Mouse (Mus musculus): Measurements from ENCODE around the gene Gbp6.
"Not testable (repeated sequence)": the region's sequence is repeated elsewhere in the genome, so short reads cannot be mapped to it uniquely, and the experiment has no call there.

Gene Gbp6

GRCm38 (mm10) chr5:105293226-105294165 is at the start of gene Gbp6, which contains the start of gene Gm43302:
TSS of gene Gbp6 (minus strand) at chr5:105293698.
TSS of gene Gm43302 (minus strand) at chr5:105293695.
- in situ Hi-C loops (cut with MboI; ENCODE audit: low pct_unique_long_range_greater_than_20kb in 1 of 2, low sequenced_read_pairs in 2 of 2, unreplicated experiment in 1 of 2) = not testable (repeated sequence)

GRCm38 (mm10) chr5:105341281-105341680 is 47.8 kb upstream of the Gbp6 start:
- in situ Hi-C loops (cut with MboI; ENCODE audit: low pct_unique_long_range_greater_than_20kb in 1 of 2, low sequenced_read_pairs in 2 of 2, unreplicated experiment in 1 of 2) = no loop called here

- in situ Hi-C loops (cut with MboI; ENCODE audit: low pct_unique_long_range_greater_than_20kb in 1 of 2, low sequenced_read_pairs in 2 of 2, unreplicated experiment in 1 of 2) = no loop called here
Observed at GRCm38 (mm10) chr5:105322543-105322942, 29.0 kb upstream of the Gbp6 start.

- in situ Hi-C loops (cut with MboI; ENCODE audit: low pct_unique_long_range_greater_than_20kb in 1 of 2, low sequenced_read_pairs in 2 of 2, unreplicated experiment in 1 of 2) = no loop called here
Observed at GRCm38 (mm10) chr5:105310941-105311340, 17.4 kb upstream of the Gbp6 start.

GRCm38 (mm10) chr5:105309148-105309547 is 15.7 kb upstream of the Gbp6 start:
- in situ Hi-C loops (cut with MboI; ENCODE audit: low pct_unique_long_range_greater_than_20kb in 1 of 2, low sequenced_read_pairs in 2 of 2, unreplicated experiment in 1 of 2) = not testable (repeated sequence)

GRCm38 (mm10) chr5:105306946-105307345 is 13.4 kb upstream of the Gbp6 start:
- in situ Hi-C loops (cut with MboI; ENCODE audit: low pct_unique_long_range_greater_than_20kb in 1 of 2, low sequenced_read_pairs in 2 of 2, unreplicated experiment in 1 of 2) = not testable (repeated sequence)

- in situ Hi-C loops (cut with MboI; ENCODE audit: low pct_unique_long_range_greater_than_20kb in 1 of 2, low sequenced_read_pairs in 2 of 2, unreplicated experiment in 1 of 2) = no loop called here
Observed at GRCm38 (mm10) chr5:105306159-105306581, 12.7 kb upstream of the Gbp6 start.

GRCm38 (mm10) chr5:105305671-105306070 is 12.2 kb upstream of the Gbp6 start:
- in situ Hi-C loops (cut with MboI; ENCODE audit: low pct_unique_long_range_greater_than_20kb in 1 of 2, low sequenced_read_pairs in 2 of 2, unreplicated experiment in 1 of 2) = not testable (repeated sequence)

- in situ Hi-C loops (cut with MboI; ENCODE audit: low pct_unique_long_range_greater_than_20kb in 1 of 2, low sequenced_read_pairs in 2 of 2, unreplicated experiment in 1 of 2) = no loop called here
Observed at GRCm38 (mm10) chr5:105301963-105302362, 8.5 kb upstream of the Gbp6 start.

- in situ Hi-C loops (cut with MboI; ENCODE audit: low pct_unique_long_range_greater_than_20kb in 1 of 2, low sequenced_read_pairs in 2 of 2, unreplicated experiment in 1 of 2) = no loop called here
Observed at GRCm38 (mm10) chr5:105301531-105301930, 8.0 kb upstream of the Gbp6 start.

- in situ Hi-C loops (cut with MboI; ENCODE audit: low pct_unique_long_range_greater_than_20kb in 1 of 2, low sequenced_read_pairs in 2 of 2, unreplicated experiment in 1 of 2) = no loop called here
Observed at GRCm38 (mm10) chr5:105295746-105296145, 2.2 kb upstream of the Gbp6 start.

GRCm38 (mm10) chr5:105292492-105292891 is 1.0 kb downstream of the Gbp6 start:
- in situ Hi-C loops (cut with MboI; ENCODE audit: low pct_unique_long_range_greater_than_20kb in 1 of 2, low sequenced_read_pairs in 2 of 2, unreplicated experiment in 1 of 2) = no loop called here

GRCm38 (mm10) chr5:105290921-105291320 is 2.6 kb downstream of the Gbp6 start:
- in situ Hi-C loops (cut with MboI; ENCODE audit: low pct_unique_long_range_greater_than_20kb in 1 of 2, low sequenced_read_pairs in 2 of 2, unreplicated experiment in 1 of 2) = not testable (repeated sequence)

- in situ Hi-C loops (cut with MboI; ENCODE audit: low pct_unique_long_range_greater_than_20kb in 1 of 2, low sequenced_read_pairs in 2 of 2, unreplicated experiment in 1 of 2) = not testable (repeated sequence)
Observed at GRCm38 (mm10) chr5:105260673-105261072, 32.8 kb downstream of the Gbp6 start.

GRCm38 (mm10) chr5:105252491-105252890 is 41.0 kb downstream of the Gbp6 start:
- in situ Hi-C loops (cut with MboI; ENCODE audit: low pct_unique_long_range_greater_than_20kb in 1 of 2, low sequenced_read_pairs in 2 of 2, unreplicated experiment in 1 of 2) = no loop called here

GRCm38 (mm10) chr5:105244741-105245140 is 48.8 kb downstream of the Gbp6 start:
- in situ Hi-C loops (cut with MboI; ENCODE audit: low pct_unique_long_range_greater_than_20kb in 1 of 2, low sequenced_read_pairs in 2 of 2, unreplicated experiment in 1 of 2) = not testable (repeated sequence)

GRCm38 (mm10) chr5:105240982-105241381 is 52.5 kb downstream of the Gbp6 start:
- in situ Hi-C loops (cut with MboI; ENCODE audit: low pct_unique_long_range_greater_than_20kb in 1 of 2, low sequenced_read_pairs in 2 of 2, unreplicated experiment in 1 of 2) = not testable (repeated sequence)

GRCm38 (mm10) chr5:105239483-105240047 is 53.9 kb downstream of the Gbp6 start, which contains the start of gene Gbp10:
TSS of gene Gbp10 (minus strand) at chr5:105239533.
- in situ Hi-C loops (cut with MboI; ENCODE audit: low pct_unique_long_range_greater_than_20kb in 1 of 2, low sequenced_read_pairs in 2 of 2, unreplicated experiment in 1 of 2) = not testable (repeated sequence)

- in situ Hi-C loops (cut with MboI; ENCODE audit: low pct_unique_long_range_greater_than_20kb in 1 of 2, low sequenced_read_pairs in 2 of 2, unreplicated experiment in 1 of 2) = not testable (repeated sequence)
Observed at GRCm38 (mm10) chr5:105238402-105238801, 55.1 kb downstream of the Gbp6 start.
